Mouse (Mus musculus) hindbrain, embryonic 16.5 days (tissue): ENCODE results near the gene Mypop. TPM values are rescaled to one million over a fixed set of nuclear protein-coding genes. Genes with fewer than 3 reads are reported as not detected.

Experiments
- ATAC-seq: fragments of 200-750 bp; cut with Nextera tagmentation; 2 replicates; pipeline ENCODE4 v1.8.0; 2017; ENCODE audit warnings: moderate TSS enrichment, moderate library complexity
- H3K27ac ChIP-seq: fragments of 300-500 bp; sonication (generic); 2 replicates; pipeline ENCODE4 v1.5.1; 2014; ENCODE audit warnings: low read depth, mild to moderate bottlenecking, control low read depth, low read length, moderate library complexity
- H3K27me3 ChIP-seq: fragments of 300-500 bp; sonication (generic); replicated peaks from 2 replicates; pipeline ENCODE4 v1.6.1; 2014; ENCODE audit warnings: low read length; ENCODE audit not compliant: control insufficient read depth, insufficient read depth
- H3K36me3 ChIP-seq: fragments of 300-500 bp; sonication (generic); 2 replicates; pipeline ENCODE4 v1.6.1; 2014; ENCODE audit warnings: mild to moderate bottlenecking, low read length, moderate library complexity, mixed read lengths; ENCODE audit not compliant: control insufficient read depth, insufficient read depth
- H3K4me1 ChIP-seq: fragments of 300-500 bp; sonication (generic); 2 replicates; pipeline ENCODE4 v1.6.1; 2014; ENCODE audit warnings: low read depth, low read length; ENCODE audit not compliant: control insufficient read depth, insufficient read depth
- H3K4me2 ChIP-seq: fragments of 300-500 bp; sonication (generic); 2 replicates; pipeline ENCODE4 v1.6.1; 2014; ENCODE audit warnings: mild to moderate bottlenecking, low read length, control low read depth, moderate library complexity
- H3K4me3 ChIP-seq: fragments of 300-500 bp; sonication (generic); 2 replicates; pipeline ENCODE4 v1.5.1; 2014; ENCODE audit warnings: mild to moderate bottlenecking, low read length, control low read depth, moderate library complexity
- H3K9ac ChIP-seq: fragments of 300-500 bp; sonication (generic); 2 replicates; pipeline ENCODE4 v1.6.1; 2014; ENCODE audit warnings: low read depth, mild to moderate bottlenecking, control low read depth, low read length, moderate library complexity
- H3K9me3 ChIP-seq: fragments of 300-500 bp; sonication (generic); 2 replicates; pipeline ENCODE4 v1.6.1; 2014; ENCODE audit warnings: mild to moderate bottlenecking, low read length, moderate library complexity; ENCODE audit not compliant: control insufficient read depth
- WGBS: fragments of 180-500 bp; shearing (Covaris S2); extraction: QIAGEN DNeasy Blood & Tissue Kit; methylation state at CpG from one replicate; pipeline ENCODE4 v1.1.7; 2014; 5-methylcytosine and 5-hydroxymethylcytosine counted together
- polyA plus RNA-seq: library from polyadenylated mRNA; unstranded; fragments of >200 nt; fragmentation: Nextera tagmentation; extraction: Ambion mirVana; gene quantifications from 2 replicates; pipeline ENCODE4 v1.2.1, GENCODE M21; 2015

Mypop gene
- polyA plus RNA-seq, 1 experiment from 2014 or later, result 5.8 TPM

DNA sequence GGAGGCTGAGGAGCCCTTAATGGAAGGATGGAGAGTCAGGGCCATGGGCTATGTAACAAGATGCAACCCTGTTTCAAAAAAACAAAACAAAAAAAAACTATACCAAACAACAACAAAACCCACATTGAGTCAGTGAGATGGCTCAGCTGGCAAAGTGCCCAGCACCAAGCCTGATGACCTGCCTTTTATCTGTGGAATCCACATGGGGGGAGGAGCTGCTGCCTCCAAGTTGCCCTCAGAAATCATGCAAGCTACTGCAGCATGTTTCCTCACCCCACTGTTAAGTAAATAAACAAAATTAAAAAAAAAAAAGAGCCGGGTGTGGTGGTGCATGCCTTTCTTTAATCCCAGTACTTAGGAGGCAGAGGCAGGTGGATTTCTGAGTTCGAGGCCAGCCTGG lies 4.5 kb upstream of the Mypop start:
- Histone ChIP-seq H3K4me2 (no peak overlapping the region), H3K4me3 (no peak overlapping the region), H3K9ac (no peak overlapping the region), H3K9me3 (no peaks in the 10 kb centered on the region), H3K36me3 (no peaks in the 10 kb centered on the region), H3K27ac (no peak overlapping the region), H3K27me3 (no peaks in the 10 kb centered on the region), H3K4me1 (peaks cover 4% of the 10 kb centered on the region; the same call in 1 of the 2 replicates)
- WGBS, result 88% methylated on average over 2 of the region's 2 CpGs
- ATAC-seq, result no peak

DNA sequence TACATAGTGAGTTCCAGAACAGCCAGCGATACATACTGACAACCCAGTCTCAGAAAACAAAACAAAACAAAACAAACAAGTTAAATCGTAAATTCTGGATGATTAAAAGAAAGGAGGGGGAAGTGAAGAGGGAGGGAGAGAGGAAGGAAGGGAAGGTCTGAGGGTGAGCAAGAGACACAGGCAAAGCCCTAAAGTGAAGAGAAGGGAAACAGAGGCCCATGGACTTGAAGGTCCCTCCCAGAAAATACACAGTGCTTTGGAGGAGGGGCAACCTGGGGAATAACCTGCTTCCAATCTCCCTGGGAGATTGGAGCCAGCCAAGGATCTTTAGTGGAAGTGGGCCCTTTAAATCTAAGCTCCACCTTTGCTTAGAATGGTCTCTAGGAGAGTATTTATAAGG lies 3.9 kb upstream of the Mypop start, which contains the start of gene Nanos2:
TSS of gene Nanos2 (plus strand) at position 301 of the 400 bp plus-strand sequence.
- Histone ChIP-seq H3K4me2 (no peak within 1 kb of the TSS), H3K4me1 (peaks cover 7% of the 10 kb centered on the region; the same call in 1 of the 2 replicates)
- 67% methylated on average over 2 of the region's 2 CpGs for WGBS

DNA sequence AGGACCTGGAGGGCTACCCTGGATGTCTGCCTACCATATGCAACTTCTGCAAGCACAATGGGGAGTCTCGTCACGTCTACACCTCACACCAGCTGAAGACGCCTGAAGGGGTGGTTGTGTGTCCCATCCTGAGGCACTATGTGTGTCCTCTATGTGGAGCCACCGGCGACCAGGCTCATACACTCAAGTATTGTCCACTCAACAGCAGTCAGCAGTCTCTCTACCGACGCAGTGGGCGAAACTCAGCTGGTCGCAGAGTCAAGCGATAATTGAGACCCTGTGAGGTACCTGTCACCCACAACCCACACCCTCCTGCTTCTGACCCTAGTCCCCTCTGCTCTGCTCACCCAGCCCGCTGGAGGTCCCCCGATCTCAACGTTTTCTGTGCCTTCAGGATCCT lies 3.3 kb upstream of the Mypop start:
- 68% methylated on average over 13 of the region's 13 CpGs for WGBS
- H3K4me2 ChIP-seq, result no peak overlapping the region
- H3K9ac ChIP-seq, result no peak overlapping the region

More for the DNA sequence above, 3.9 kb upstream of the Mypop start, which contains the start of gene Nanos2:
- H3K4me3 ChIP-seq, result no peak within 1 kb of the TSS
- no peaks in the 10 kb centered on the region for H3K27me3 ChIP-seq
- no peaks in the 10 kb centered on the region for H3K9me3 ChIP-seq
- no peak within 1 kb of the TSS for H3K9ac ChIP-seq
- no peak for ATAC-seq
- no peaks in the 10 kb centered on the region for H3K36me3 ChIP-seq
- H3K27ac ChIP-seq, result no peak within 1 kb of the TSS

DNA sequence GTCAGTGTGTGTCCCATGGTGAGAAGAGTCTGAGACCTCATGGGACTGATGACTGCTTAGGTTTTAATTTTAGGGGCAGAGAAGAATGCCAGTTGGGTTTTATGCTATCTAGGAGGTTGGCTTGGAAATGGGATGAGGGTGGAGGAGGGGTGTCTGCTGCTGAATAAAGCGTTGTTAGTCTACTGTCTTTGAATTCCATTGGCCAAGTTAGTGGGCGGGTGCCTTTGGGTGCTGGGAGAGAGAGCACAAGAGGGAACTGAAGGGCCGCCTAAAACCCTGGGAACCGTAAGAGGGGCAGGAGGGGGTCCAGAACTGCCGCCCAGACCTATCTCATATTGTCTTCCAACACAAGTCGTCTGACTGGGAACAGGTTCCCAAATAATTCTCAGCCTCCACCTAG lies 2.3 kb upstream of the Mypop start:
- H3K9me3 ChIP-seq, result no peaks in the 10 kb centered on the region
- peaks cover 20% of the 10 kb centered on the region for H3K4me1 ChIP-seq
- H3K36me3 ChIP-seq, result no peaks in the 10 kb centered on the region; the same call in 1 of the 2 replicates
- H3K4me2 ChIP-seq, result no peak overlapping the region
- H3K27me3 ChIP-seq, result no peaks in the 10 kb centered on the region
- no peak overlapping the region for H3K4me3 ChIP-seq
- no peak overlapping the region for H3K27ac ChIP-seq
- no peak for ATAC-seq
- WGBS, result 73% methylated on average over 6 of the region's 6 CpGs
- no peak overlapping the region for H3K9ac ChIP-seq

More for the DNA sequence above, 3.3 kb upstream of the Mypop start:
- Histone ChIP-seq H3K4me1 (peaks cover 9% of the 10 kb centered on the region), H3K9me3 (no peaks in the 10 kb centered on the region), H3K36me3 (no peaks in the 10 kb centered on the region), H3K27me3 (no peaks in the 10 kb centered on the region), H3K27ac (no peak overlapping the region), H3K4me3 (no peak overlapping the region)
- no peak for ATAC-seq

DNA sequence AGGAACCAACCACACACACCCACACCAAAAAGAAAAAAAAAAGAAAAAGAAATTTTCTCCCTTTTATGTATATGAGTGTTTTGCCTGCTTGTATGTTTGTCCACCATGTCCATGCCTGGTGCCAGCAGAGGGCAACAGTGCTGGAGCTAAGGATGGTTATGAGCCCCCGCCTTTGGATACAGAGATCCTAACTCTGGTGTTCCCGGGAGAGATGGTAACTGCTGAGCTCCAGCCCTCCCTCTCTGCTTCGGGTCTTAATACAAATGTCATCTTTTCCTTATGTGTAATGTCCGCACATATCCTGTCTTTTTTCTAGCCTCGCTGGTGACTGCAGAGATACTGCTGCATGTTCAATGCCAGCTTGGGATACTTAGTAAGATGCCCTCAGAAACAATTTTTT lies 1.1 kb upstream of the Mypop start:
- Histone ChIP-seq H3K4me1 (peaks cover 21% of the 10 kb centered on the region), H3K27me3 (no peaks in the 10 kb centered on the region), H3K36me3 (no peaks in the 10 kb centered on the region; the same call in 1 of the 2 replicates), H3K9me3 (no peaks in the 10 kb centered on the region), H3K27ac (peak overlapping the region; percentile 92), H3K9ac (peak overlapping the region; percentile 57), H3K4me2 (peak overlapping the region; percentile 69), H3K4me3 (peak overlapping the region; percentile 69)
- no peak for ATAC-seq
- 4% methylated on average over 5 of the region's 5 CpGs for WGBS

DNA sequence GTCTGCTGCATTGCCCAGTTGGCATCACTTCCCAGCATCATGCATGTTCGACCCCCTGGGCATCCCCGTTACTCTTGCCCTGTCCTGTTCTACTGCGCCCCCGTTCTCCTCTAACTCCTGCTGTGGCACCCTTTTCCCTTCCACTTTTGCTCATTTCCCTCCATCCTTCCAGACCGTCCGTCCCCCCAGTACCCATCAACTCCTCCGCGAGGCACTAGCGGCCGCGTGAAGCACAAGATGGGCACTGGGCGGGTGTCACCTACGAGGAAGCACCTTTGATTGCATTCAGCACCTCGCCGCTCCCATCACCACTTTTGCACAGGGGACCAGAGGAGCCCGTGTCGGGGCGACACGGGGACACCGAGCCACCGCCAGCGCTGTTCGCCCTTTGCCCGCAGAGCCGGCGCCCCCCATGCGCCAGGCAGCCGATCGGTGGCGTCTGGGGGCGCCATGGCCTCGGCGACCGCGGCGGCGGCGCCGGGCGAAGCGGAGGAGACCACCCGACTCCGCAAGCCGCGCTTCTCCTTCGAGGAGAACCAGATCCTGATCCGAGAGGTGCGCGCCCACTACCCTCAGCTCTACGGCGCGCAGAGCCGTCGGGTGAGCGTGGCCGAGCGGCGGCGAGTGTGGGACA lies 732 bp downstream of the Mypop start:
- Histone ChIP-seq H3K9ac (peak overlapping the region; percentile 82), H3K27ac (peak overlapping the region; percentile 77), H3K36me3 (peaks cover 4% of the 10 kb centered on the region; the same call in 1 of the 2 replicates), H3K4me3 (peak overlapping the region; percentile 69), H3K27me3 (no peaks in the 10 kb centered on the region), H3K4me1 (peaks cover 23% of the 10 kb centered on the region), H3K4me2 (peak overlapping the region; percentile 69), H3K9me3 (no peaks in the 10 kb centered on the region)
- under 1% methylated on average over 57 of the region's 59 CpGs for whole genome bisulfite sequencing
- ATAC-seq, result peak; percentile 9

DNA sequence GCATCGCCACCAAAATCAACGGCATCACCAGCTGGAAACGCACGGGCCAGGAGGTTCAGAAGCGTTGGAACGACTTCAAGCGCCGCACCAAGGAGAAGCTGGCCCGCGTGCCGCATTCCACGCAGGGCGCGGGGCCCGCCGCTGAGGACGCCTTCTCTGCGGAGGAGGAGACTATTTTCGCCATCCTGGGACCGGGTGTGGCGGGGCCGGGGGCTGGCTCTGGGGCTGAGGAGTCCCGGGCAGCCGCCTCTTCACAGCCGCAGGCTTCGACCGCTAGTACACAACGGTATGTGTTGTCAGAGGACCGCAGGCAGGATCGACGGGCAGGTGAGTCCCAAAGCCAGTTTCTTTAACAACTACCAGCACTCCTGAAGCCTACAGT lies 1.2 kb downstream of the Mypop start:
- peak overlapping the region; percentile 69 for H3K4me3 ChIP-seq
- no peaks in the 10 kb centered on the region for H3K9me3 ChIP-seq
- H3K4me1 ChIP-seq, result peaks cover 23% of the 10 kb centered on the region
- peak overlapping the region; percentile 77; the same call in 1 of the 2 replicates for H3K27ac ChIP-seq
- peaks cover 4% of the 10 kb centered on the region; the same call in 1 of the 2 replicates for H3K36me3 ChIP-seq
- peak overlapping the region; percentile 82 for H3K9ac ChIP-seq
- H3K4me2 ChIP-seq, result peak overlapping the region; percentile 69
- ATAC-seq, result no peak
- WGBS, result under 1% methylated on average over 31 of the region's 31 CpGs
- H3K27me3 ChIP-seq, result no peaks in the 10 kb centered on the region

DNA sequence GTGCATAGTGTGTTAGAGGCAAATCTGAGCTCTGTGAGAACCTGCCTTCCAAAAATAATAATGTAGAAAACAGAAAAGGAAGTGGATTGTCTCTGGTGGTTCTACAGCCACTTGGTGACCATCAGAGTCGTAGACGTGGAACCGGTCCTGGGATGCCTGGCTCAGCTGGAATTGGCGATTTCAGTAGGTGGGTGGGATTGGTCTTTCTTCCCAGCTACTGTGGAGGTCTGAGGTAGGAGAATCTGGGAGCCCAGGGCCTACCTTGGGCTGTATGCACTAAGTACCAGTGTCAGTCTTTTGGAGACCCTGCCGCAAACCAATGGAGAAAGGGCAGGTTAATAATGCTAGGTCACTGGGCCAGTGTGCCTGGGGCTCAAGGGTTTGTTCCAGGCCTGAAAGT lies 2.0 kb downstream of the Mypop start:
- ATAC-seq, result no peak
- Histone ChIP-seq H3K9ac (peak overlapping the region; percentile 82; the same call in 1 of the 2 replicates), H3K27me3 (no peaks in the 10 kb centered on the region), H3K4me2 (peak overlapping the region; percentile 69), H3K36me3 (peaks cover 4% of the 10 kb centered on the region; the same call in 1 of the 2 replicates), H3K4me3 (peak overlapping the region; percentile 69), H3K27ac (no peak overlapping the region), H3K4me1 (peaks cover 23% of the 10 kb centered on the region), H3K9me3 (no peaks in the 10 kb centered on the region)
- 87% methylated on average over 5 of the region's 5 CpGs for WGBS

DNA sequence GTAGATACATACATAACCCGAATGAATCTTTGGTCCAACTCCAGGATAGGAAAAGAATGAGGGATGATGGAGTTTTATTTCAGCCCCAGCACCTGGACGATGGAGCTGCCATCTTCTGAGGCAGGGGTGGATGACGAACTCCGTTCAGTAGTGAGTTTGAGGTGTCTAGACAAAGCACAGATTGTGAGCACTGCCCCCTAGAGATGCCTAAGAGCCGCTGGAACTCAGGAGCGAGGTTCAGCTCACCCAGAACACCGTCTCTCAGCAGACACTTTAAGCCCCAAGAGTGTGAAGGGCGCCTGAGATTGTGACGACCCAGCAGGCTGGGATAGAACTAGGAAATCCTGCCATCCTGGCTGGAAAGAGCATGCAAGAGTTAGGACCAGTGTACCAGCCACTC lies 7.8 kb downstream of the Mypop start:
- ATAC-seq, result no peak
- H3K9ac ChIP-seq, result no peak overlapping the region
- H3K27me3 ChIP-seq, result no peaks in the 10 kb centered on the region
- H3K4me1 ChIP-seq, result peaks cover 9% of the 10 kb centered on the region
- 38% methylated on average over 9 of the region's 9 CpGs for WGBS
- no peak overlapping the region for H3K27ac ChIP-seq
- H3K36me3 ChIP-seq, result peaks cover 4% of the 10 kb centered on the region
- no peak overlapping the region for H3K4me3 ChIP-seq
- no peaks in the 10 kb centered on the region for H3K9me3 ChIP-seq
- H3K4me2 ChIP-seq, result no peak overlapping the region
